Mouse (Mus musculus): ENCODE data around the gene Med29.
A peak's percentile ranks its signal among the peaks of the same experiment; 100 is the strongest.
"Not testable (repeated sequence)": the region's sequence is repeated elsewhere in the genome, so short reads cannot be mapped to it uniquely, and the experiment has no call there.

Med29 gene

DNA sequence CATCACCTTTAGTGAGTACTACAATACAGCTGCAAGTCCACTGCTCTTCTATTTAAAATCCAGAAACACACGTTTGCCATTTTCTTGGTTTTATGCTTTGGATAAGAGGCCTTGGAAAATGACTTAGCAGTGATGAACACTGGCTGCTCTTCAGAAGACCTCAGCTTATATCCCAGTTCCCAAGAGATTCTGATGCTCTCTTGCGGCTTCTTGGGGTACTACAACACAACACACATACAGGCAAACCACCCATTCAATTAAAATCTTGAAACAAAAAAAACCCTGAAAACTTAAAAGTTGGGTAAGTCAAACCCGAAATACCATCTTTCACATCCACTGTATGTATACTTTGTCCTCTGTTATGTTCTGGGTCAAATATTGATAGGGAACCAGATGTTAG, 5.5 kb upstream of the Med29 start:
- DNase-seq (ENCODE audit: low read depth), result peak; percentile 77

DNA sequence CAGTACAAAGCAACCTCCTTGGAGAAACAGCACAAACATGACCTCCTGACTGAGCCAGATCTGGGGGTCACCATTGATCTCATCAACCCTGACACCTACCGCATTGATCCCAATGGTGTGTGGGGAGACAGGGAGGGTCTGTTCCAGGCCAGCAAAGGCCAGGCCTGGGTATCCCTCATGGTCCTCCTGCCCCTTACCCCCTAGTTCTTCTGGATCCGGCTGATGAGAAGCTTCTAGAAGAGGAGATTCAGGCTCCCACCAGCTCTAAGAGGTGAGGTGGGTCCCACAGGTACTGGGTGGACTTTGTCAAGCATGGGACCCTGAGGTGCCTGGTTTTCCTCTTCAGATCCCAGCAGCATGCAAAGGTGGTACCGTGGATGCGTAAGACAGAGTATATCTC, 2.9 kb upstream of the Med29 start:
- DNase-seq (ENCODE audit: low read depth), result no peak

DNA sequence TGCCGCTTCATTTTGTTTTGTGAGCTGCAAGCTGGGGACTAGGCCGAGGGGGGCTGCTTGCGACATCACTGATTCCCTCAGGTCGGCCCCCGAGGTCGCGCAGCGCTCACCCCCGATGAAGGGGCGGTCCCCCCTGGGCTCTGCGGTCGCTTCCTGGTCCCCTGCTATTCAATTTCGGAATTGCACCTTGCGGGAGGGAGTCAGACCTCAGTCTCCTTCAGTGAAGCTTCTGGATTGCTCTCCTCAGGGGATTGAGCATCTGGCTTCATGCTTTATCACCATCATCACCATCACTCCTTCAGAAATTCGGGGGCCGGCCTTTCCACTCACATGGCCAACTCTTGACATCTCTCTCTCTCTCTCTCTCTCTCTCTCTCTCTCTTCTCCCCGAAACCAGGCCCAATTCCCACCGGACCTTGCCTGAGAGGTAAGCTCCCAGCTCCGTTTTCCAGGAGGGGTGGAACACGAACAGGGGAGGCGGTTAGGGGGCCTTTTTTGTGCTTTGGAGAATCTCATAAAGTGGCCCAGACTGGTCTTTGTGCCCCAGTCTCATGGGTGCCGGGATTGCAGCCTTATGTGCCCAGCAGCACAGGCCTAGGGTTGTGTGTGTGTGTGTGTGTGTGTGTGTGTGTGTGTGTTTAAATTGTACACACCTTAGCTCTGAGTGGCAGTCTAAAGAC, 904 bp upstream of the Med29 start:
- peak; percentile 13 for DNase-seq (ENCODE audit: low read depth)

DNA sequence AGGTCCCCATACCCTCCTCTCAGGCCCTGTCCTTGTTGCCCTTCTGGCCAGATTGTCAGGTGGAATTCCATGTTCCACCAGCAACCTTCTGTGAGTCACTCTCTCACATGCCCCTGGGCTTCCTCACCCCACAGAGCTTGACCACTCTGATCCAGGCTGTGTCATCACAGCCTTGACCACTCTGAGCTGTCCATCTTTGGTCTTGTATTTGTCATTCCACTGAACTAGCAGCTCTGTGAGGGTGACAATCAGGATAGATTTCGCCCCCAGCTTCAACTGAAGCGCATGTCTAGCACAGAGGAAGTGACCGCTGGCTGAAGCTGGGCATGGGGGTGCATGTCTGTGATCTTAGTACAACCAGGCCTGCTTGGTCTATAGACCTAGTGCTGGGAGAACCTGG, 2.2 kb downstream of the Med29 start:
- DNase-seq (ENCODE audit: low read depth), result no peak

DNA sequence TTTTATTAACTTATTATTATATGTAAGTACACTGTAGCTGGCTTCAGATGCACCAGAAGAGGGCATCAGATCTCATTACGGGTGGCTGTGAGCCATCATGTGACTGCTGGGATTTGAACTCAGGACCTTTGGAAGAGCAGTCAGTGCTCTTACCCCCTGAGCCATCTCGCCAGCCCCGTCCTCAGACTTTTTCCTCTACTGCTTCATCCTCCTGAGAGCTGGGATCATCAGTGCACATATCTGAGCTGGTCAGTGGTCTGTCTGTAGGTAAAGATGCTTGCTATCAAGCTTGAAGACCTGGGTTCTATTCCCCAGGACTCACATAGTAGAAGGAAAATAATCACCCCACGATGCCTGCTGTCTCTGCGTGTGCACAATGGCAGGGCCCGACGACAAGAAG, 5.1 kb downstream of the Med29 start:
- not testable (repeated sequence) for DNase-seq (ENCODE audit: low read depth)

DNA sequence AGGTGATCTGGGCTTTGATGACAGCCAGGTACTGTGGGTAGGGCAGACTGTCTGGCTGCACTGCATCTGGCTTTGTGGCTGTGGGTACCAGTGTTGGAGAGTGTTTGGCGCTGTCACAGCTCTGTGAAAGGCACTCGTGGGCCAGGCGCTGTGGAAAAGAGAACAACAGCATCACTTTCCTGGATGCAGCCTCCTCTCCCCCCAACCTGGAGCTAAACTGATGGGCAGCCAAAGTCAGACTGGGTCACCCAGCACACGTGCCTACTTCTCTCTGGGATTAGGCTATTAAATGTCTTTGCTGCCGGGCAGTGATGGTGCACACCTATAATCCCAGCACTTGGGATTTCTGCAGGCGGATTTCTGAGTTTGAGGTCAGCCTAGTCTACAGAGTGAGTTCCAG, 5.6 kb downstream of the Med29 start:
- DNase-seq (ENCODE audit: low read depth), result not testable (repeated sequence)

DNA sequence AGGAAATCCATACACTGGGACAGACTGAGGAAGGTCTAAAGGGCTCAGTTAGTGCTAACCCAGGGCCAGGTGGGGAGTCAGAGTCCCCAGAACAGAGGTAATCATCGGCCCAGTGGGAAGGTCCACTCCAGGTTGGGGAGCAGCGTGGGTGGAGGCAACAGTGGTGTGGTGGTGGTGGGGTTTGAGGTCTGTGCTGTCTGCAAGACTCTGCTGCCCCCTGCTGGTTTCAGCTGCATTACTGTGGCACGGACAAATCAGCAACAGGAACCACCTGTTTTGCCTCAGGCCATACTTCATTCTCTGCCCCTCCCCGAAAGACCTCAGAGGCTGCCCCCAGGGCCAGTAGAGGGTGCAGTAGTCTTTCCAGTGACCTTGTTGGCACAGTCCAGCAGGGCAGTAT, 6.0 kb downstream of the Med29 start:
- DNase-seq (ENCODE audit: low read depth), result peak; percentile 95

DNA sequence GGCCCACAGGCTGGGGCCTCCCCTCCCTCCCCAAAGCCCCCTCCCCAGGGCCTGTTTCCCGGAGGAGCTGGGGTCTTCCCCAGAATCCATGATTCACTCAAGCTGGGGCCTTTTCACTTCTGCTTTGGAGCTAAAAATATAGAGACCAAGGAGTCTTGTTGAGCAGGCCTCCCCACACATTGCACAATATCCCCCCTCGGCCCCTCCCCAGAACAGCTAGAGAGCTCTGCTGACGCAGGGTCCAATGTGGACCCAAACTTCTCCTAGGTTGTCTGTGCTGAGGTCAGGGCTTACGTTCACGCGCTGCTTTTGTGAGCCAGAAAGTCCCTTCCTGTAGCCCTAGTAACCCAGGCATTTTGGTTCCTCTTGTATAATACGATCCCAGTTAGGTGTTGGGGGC, 6.5 kb downstream of the Med29 start:
- DNase-seq (ENCODE audit: low read depth), result peak; percentile 40

DNA sequence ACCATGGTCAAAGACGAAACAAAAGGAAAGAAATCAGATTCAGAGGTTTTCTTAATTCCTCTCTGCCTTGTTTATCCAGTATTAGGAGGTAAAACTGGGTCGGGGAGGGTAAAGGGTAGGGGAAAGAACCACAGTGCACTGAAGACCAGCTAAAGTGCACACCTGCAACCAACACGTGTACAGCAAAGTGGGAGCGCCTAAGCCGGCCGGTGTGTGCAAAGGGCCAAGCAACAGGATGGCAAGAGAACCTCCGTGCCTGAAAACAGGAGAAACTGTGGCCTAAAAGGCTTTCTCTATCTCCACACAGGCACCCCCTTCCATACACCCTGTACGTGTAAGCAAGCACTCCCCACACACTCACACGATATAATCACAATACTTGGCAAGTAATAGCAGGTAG, 7.3 kb downstream of the Med29 start:
- DNase-seq (ENCODE audit: low read depth), result no peak

DNA sequence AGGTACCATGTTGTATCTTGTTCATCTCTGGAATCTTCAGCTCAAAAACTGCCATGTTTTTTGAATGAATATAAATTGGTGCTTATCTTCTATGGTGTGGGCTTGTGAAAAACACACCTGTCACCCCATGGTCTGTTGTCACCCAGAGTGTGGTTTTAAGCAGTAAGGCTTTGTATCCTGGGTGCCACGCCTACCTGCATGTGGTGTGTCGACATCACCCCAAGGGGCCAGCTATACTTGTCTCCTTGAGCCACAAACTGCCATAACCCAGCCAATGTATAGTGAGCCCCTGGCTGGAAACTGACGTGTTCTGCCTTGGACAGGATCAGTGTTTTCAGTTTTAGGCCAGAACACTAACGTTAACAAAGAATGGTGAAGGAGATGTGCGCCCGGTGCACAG, 8.3 kb downstream of the Med29 start:
- peak; percentile 23 for DNase-seq (ENCODE audit: low read depth)

DNA sequence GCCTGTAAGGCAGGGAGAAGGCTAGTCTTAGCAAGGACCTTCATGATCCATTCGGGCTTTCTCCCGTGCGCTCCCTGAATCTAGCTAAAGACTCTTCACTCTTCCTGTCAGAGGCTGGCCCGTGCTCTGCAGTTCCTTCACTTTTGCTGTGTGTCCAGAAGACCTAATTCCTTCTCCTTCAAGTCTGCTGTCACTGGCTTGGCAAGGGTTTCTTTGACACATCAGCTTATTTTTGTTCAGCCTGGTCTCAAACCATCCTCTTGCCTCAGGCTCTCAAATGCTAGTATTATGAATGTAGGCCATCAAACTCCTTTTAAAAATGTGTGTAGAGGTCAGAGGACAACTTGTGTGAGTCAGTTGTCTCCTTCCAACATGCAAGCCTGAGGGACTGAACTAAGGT, 8.9 kb downstream of the Med29 start:
- DNase-seq (ENCODE audit: low read depth), result peak; percentile 46

DNA sequence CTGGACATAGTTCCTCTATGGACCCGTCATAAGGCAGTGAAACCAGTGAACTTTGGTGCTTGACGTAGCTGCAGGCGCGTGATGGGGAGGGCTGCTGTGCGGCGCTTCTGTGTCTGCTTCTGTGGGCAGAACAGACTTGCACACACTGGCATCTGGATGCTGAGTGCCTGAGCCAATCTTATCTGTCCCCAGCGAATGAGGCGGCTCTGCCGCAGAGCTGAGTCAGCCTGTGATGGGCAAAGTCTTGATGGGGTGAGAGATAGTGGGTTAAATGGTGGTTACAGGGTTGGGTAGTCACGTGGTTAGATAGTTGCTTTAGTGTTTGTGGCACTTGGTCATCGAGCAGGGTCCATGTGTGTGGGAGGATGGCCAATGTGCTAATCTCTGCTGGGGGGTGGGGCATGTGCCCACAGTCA, 9.5 kb downstream of the Med29 start:
- peak; percentile 79 for DNase-seq (ENCODE audit: low read depth)

DNA sequence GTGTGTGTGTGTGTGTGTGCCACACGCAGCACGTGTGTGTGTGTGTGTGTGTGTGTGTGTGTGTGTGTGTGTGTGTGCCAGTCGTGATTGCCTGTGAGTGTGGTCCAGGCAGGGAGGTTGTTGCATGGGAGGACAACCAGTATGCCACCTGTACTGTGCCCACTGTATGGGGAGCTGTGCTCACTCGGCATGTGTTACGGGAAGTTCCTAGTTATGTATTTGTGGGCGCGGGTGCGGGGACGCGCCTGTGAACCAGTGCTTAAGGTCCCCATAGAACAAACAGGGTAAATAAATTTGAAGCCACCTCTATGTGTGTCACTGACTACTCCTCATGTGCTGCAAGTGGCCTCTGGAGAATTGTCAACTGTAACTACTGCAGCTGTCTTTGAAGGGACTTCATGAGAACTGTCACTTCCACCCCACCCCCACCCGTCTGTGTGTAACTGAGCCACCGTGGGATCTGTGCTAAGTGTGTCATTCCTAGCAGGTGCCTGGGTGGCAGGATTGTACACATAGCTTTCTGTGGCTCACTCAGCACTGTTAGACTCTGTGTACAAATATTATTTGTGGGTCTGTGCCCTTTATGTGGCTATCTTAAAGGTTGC, 10.1 kb downstream of the Med29 start:
- peak; percentile 47 for DNase-seq (ENCODE audit: low read depth)

DNA sequence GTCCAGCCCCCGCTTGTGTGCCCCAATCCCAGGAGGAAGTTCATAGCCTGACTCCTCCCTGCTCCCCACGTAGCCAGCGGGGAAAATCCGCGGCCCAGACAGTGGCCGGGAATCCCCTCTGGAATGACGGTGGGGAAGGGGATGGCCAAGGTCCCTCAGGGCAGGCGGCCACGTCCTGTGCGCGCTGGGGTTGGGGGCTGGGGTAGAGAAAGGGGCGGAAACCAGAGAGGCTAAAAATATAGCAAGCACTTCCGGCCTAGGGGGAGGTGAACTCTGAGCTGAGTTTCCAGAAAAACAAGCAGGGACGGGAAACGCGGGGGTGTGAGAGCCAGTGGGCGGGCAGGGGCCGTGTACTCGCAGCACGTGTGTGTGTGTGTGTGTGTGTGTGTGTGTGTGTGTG, 10.6 kb downstream of the Med29 start:
- peak; percentile 93 for DNase-seq (ENCODE audit: low read depth)

DNA sequence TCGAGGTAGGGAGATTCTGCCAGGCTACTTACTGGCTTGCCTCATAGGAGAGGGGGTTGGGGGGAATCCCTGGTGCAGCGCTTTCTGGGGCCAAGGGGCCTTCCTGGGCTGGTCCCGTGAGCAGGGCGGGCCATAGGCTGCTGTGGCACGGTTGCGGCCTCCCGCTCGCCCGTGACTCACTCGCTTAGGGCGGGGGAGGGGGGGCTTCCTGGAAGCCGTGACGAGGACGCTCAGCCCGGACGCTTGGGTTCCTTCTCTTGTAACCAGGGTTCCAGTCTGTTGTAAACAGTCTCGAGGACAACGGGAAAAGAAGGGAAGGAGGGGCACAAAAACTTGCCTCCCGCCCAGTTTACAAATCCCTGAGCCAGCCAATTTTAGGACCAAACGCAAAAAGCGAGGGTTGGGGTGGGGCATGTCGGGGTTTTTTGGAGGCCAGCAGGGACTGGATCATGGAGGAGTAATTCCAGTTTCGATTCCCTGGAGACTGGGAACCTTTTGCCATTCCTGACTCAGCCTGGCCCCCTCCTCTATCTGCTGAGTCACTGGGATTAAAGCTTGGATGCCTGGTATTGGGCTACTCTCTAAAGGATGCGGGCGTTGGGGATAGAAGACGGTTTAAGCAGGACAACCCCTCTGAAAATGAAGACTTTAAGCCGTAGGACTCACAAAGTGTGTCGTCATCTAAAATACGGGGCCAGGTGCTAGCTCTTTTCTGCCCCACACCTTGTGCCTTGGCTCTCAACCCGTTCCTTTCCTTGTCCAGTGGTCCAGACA, 11.3 kb downstream of the Med29 start:
- peak; percentile 98 for DNase-seq (ENCODE audit: low read depth)

DNA sequence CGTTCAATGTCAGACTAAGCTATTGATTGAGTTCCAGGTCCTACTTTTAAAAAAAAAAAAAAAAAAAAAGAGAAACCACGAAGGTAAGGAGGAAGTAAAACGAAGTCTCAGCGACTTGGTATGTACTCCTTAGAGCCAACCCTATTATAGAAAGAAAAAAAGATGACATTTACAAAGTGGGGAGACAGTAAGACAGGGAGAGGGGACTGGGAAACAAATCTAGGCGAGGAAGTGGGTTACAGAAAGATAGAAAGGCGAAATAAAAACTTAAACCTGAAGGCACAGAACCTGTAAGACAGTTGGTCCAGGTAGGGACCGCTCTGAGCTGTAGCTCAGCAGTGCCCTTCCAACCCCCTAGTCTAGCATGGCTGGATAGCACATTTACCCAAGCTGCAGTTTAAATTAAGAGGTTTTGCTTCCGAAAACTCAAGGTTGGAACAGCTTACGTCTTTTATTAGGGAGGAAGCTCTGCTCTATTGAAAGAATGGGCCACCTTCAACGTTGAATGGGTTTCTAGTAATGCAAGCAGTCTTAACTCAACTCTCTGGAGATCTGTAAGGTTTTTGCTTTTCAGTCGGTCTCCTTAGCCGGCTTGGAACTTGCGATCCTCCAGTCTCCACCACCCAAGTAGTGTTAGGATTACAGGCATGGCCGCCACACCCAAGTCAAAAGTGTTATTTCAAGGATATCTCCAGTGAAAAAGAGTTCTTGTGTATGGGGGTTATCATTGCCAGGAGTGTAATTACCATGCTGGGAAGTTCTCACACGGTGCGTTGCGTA, 12.1 kb downstream of the Med29 start, which contains the start of gene Zfp36:
Zfp36 (minus strand) TSS at position 17 of the 780 bp plus-strand sequence.
- DNase-seq (ENCODE audit: low read depth), result no peak

DNA sequence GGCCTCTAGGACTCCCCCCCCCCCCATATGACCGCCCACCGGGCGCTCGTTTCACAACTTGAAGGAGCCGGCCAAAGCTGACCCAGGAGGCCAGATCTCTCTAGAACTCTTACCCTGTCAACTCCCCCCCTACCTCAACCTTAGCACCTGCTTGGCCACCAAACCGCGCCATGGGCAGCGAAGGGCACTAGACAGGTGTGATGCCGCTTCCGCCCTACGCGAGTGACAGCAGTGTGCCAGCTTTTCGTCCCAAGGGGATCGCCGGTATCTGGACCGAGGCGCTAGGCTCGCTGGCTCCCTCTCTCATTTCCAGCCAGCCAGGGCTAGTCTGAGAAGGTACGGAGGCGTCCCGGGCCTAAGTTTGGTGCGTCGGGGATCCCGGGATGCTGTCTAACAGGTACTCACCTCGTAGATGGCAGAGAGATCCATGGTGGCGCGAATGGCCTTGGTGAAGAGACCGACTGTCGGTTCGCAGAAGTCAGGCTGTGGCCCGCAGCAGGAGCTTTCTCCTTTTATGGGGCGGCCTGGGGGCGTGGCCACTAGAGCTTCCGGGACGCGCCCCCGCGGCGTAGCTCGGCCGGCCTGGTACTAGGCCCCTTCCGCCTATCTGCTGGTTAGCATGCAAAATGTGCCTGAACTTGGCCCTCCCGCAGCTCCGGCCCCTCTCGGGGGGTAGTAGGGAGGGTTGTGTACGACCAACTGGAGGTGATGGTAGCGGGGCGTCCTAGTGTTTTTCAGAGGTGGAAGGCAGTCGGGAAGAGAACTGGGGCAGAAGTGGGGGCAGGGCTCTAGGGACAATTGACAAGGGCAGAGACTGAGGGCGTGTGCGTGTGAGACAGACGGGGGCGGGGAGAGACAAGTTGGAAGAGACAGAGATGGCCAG, 13.5 kb downstream of the Med29 start:
- DNase-seq (ENCODE audit: low read depth), result peak; percentile 98

DNA sequence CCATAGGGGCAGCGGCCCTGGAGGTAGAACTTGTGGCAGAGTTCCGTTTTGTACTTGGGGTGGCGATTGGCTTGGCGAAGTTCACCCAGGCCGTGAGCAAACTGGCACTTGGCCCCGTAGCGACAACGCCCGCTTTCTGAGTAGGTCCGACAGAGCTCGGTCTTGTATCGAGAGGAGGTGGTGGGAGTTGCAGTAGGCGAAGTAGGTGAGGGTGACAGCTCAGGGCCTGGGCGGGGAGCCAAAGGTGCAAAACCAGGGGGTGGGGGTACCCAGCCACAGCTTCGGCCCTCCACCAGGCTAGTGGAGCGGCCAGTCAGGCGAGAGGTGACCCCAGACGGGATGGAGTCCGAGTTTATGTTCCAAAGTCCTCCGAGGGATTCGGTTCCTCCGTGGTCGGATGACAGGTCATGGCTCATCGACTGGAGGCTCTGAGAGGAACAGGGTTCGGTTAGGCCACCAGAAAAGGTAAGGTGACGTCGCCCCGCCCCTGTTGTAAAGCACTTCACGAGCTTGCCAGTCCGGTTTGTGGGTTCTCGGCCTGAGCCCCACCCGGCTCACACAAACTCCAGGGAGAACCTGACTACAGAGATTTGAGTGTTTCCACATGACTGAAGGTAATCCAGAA, 14.3 kb downstream of the Med29 start:
- peak; percentile 67 for DNase-seq (ENCODE audit: low read depth)

DNA sequence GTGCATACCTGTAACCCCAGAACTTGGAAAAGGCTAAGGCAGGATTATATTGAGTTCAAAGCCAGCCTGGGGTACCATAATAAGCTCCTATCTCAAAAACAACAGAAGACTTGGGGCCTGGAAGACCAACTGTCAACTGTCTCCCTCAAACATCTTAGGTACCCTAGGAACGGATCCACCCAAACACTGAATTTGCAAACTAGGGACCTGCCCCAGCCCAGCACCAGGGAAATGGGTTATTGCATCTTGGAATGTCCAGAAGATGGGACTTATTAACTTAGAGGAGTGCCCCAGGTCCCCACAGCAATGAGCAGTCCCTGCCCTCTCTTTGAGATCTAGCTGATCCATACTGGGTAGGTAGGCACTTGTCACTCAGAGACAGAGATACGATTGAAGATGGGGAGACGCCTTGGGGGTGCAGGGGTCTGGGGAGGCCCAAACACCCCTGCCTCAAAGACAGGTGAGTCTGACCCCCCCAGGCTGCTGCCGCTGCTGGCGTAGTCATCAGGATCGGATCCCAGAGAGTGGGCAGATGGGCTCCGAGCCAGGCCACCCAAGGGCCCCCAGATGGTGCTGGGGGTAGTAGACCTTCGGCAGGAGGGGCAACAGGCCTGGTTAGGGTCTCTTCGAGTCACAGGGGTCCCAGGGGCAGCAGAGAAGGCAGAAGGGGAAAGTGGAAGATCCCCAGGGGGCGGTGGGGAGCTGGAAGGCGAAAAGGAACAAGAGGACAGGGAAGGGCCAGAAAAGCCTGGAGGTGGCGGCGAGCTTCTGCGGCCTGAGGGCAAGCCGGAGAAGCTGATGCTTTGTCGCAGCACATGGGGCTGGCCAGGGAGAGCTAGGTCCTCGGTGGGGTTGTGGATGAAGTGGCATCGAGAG, 15.1 kb downstream of the Med29 start:
- peak; percentile 53 for DNase-seq (ENCODE audit: low read depth)

All from NIH3T3 (cell line).